Mouse (Mus musculus) erythroid progenitor cell, adult 5-6 weeks (primary cell): ENCODE data around the gene Cenpn. TPM values are rescaled to one million over a fixed set of nuclear protein-coding genes. Genes with fewer than 3 reads are reported as not detected.
A peak's percentile ranks its signal among the peaks of the same experiment; 100 is the strongest.

Experiments used
- ATAC-seq: replicated peaks from 2 replicates; pipeline ENCODE4 v1.8.0; 2016; ENCODE audit warnings: moderate number of reproducible peaks, mild to moderate bottlenecking, moderate TSS enrichment, inconsistent platforms; ENCODE audit not compliant: poor library complexity, low FRiP score, severe bottlenecking
- total RNA-seq, 2 experiments: library from RNA; stranded (forward) in 1 of 2; stranded (reverse) in 1 of 2; fragments of 150-400 nt in 1 of 2; fragments of 186-747, 209-891 nt in 1 of 2; gene quantifications; 2 replicates each; pipeline versions ENCODE4 v1.2.3 to v1.2.4; 2015 to 2017; ENCODE audit warnings: low replicate concordance in 2 of 2

The Cenpn gene
- total RNA-seq (2015; ENCODE audit: low replicate concordance) (72.8 and 106 TPM in 2 replicates), total RNA-seq (2017; ENCODE audit: low replicate concordance) (62.6 and 77.5 TPM in 2 replicates)

DNA sequence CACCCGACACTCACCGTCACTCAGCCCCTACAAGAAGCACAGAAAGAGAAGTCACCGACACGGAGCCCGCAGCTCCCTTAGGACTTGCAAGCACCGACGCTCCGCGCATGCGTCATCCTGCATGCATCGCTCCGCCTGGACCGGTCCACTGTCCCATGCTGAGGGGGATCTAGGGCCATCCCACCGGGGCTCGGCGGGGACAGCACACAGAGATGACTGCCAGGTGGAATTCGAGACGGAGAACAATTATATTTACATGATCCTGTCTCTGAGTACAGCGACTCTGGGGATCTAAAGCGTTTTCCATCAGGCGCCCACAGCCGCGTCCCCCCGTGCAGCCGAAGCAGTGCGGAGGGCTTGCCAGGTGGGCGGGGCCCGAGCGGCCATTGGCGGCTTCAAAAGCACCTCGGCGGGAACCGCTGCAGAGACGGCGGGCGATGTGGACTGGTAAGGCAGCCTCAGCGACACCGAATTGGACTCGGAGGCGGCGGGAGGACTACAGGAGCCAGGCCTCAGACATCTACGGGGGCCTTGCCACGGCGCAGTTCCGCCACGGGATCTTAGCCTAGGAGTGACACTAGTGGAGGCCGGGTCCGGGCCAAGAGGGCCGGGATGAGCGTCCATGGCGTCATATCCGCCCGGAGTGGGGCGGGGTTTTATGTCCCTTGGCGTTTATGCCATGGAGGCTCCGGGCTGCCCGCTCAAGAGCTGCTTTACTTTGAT is at the start of gene Cenpn, which contains the start of gene Cmc2:
TSS of gene Cenpn (plus strand) at position 394 of the 723 bp plus-strand sequence.
TSS of gene Cmc2 (minus strand) at position 119 of the 723 bp plus-strand sequence.
- peak; percentile 92 for ATAC-seq

DNA sequence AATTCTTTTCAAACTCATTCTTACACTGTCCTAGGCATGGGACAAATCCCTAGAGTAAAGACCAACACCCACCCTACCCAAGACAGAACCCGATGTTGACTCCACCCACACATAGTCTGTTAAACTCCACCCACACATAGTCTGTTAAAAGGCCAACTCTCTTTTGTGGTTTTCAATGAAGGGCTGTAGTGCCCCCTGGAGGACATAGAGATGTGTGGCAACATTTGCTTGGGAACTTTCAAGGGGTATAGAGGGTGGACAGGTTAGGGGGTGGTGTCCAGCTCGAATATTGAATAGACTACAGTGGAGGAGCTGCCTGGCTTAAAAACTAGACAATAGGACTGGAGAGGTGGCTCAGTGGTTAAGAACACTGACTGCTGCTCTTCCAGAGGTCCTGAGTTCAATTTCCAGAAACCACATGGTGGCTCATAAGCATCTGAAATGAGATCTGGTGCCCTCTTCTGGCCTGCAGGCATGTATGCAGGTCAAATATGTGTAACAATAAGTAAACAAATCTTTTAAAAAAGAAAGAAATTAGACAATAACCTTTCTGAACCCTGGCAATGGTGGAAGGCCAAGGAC is 48.7 kb upstream of the Cenpn start:
- ATAC-seq: no peak

DNA sequence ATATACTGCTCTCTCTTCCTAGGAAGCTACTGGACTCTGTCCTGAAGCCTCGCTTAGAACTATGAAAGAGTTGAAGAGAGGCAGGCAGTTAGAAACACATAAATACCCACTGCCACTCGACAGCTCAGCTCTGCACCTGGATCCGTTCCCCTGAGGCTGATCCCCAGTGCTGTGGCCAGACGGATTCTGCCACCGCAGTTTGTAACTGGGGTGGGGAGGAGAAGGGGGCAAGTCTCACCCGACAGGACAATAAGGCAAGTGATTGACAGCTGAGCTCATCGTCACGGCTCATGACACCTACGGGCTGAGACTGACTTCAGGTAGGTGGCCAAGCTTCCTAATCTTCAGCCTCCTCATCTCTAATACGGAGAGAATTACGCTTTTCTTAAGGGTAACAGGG is 47.9 kb upstream of the Cenpn start:
- ATAC-seq: no peak

DNA sequence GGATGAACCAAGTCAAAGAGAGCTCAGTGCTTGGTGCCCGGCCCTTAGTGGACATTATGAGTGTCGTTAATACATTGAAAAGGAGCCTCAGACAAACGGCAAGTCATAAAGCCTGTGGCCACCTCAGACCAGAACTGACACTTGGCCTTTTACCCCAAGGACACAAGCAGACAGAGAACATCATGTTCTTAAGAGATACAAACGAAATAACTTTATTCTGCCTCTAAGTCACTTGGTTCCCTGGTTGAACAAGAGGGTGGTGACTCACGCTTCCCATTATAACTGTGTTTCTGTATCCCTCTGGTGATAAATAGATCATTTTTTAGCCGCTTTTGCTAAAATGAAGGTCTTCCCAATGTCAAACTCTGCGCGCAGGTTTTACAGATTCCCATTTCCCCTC is 47.5 kb upstream of the Cenpn start:
- ATAC-seq: no peak

DNA sequence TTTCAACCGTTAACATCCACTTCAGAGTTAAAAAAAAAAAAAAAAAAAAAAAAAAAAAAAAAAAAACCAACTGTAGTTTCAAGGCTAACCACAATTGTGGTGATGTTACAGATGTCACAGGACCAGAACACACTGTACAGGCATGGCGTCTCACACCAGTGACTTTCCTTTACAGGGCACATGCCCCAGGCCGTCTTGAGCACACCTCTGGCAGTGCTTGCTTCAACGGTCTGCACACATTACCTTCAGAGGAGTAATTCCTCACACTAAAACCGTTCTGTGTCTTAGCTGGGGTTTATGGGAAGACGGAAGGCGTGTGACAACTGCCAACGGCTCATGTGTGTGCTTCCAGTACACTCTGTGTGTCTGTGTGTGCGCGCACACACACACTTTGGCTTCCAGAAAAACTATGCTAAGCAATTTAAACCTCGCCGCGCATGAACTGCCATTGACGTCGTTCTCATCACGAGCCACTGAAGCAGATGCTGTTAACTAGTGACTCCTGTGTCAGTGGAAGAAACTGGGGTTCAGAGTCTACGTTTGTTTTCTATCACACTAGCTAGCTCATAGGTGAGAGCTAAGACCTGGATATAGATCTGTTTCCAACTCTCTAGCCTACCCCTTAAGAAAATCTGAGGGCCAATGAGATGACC is 45.6 kb upstream of the Cenpn start:
- no peak for ATAC-seq

DNA sequence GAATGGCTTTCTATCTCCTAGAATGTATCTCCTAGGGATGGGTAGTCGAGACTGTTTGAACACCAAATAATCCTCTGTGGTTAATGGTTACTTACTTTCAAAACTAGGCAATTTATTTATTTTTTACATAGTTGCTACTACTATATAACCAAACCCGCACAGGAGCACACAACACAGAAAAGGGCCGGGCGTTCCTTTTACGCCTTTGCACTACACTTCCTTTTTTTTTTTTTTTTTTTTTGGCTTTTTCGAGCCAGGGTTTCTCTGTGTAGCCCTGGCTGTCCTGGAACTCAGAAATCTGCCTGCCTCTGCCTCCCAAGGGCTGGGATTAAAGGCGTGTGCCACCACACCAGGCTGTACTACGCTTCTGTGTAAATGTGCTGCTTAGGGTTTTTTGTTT is 40.1 kb upstream of the Cenpn start:
- no peak for ATAC-seq

DNA sequence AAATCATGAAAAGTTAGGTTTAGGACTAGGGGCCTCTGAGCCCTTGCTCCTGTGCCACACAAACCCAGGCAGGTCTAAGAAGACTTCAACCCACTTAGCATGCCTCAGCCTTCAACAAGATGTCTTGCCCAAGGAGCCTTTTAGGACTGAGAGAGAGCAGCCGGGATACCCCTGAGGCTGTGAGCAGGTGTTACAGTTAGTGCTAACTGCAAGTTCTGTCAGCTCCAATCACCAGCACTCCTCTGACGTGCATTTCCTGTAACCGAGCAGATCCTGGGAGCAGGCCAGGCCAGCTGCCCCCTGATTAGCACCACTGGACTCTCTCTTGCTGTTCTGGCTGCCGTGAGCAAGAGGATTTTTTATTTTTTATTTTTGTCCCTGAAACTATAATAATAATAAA is 33.7 kb upstream of the Cenpn start:
- ATAC-seq: no peak

DNA sequence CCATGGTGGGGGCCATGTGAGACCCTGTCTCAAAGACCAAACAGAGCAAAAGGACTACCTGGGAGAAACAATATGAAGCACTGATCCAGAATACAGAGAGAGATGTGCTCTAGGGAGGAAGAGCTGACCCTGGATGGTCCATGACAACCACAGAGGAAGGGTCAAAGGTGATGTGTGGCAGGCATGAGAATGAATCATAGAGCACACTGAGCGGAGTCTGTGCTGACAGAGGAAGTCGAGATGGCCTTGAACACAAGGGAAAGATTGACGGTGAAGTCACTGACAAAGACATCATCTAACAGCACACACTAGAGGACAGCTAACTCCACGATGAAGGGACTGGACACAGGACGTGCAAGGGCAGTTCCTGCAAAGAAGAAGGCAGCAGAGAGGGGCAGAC is 30.1 kb upstream of the Cenpn start:
- no peak for ATAC-seq

DNA sequence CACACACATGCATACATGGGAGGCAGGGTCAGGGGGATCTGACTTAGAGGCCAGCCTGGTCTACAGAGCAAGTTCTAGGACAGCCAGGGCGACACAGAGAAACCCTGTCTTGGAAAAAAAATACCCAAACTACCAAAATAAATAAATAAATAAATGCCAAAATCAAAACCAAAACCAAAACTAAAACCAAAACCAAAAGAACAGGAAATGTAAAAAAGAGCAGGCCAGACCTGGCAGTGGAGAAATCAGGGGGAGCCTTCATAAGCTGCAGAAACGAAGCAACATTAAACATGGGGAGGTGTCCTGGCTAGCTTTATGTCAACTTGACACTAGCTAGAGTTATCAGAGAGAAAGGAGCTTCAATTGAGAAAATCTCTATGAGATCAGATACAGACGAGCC is 29.4 kb upstream of the Cenpn start:
- ATAC-seq: no peak

DNA sequence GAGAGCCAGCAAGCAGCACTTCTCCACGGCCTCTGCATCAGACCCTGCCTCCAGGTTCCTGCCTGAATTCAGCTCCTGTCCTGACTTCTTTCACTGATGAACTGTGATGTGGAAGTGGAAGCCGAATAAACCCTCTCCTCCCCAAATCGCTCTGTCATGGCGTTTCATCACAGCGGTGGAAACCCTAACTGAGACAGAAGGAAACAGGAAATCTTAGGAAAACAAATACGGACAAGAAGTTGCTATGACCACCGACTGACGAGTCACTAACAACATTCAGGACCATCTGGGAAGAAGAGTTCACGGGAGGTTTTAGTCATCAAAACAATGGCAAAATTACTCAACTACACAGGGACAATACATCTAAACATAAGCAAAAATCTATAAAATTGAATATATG is 28.9 kb upstream of the Cenpn start:
- ATAC-seq: no peak

DNA sequence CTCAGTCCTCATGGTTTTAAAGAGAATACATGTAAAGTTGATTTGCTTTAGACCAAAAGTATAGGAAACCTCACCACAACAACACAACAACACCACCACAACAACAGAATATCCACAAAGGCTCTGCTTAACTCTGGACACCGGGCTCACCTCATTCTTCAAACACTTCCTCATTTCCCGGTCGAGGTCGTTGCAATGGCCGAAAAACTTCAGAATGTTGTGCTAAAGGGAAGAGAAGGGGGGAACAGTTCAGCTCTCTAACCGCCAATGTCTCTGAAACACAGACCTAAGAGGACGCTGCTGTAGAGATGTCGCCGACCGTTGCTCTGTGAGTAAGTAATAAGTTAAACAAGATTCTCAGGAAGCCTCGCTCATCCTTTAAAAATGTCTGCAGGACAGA is 27.6 kb upstream of the Cenpn start:
- ATAC-seq: no peak

DNA sequence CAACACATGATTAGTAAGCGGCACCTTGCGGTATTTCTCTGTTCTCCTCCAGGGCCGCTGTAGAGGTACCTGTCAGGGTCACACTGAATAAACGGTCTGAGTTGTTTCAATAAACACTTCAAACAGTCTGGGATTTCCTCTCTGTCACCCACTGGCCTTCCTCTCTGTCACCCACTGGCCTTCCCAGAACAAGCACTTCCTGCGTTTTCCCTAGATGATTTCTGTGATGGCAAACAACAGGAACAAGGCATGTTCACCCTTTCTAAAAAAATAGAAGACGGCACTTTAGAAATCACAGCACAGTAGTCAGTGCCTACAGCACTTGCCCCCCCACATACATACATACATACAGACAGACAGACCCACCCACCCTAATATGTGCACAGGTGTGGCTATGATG is 26.0 kb upstream of the Cenpn start:
- no peak for ATAC-seq

DNA sequence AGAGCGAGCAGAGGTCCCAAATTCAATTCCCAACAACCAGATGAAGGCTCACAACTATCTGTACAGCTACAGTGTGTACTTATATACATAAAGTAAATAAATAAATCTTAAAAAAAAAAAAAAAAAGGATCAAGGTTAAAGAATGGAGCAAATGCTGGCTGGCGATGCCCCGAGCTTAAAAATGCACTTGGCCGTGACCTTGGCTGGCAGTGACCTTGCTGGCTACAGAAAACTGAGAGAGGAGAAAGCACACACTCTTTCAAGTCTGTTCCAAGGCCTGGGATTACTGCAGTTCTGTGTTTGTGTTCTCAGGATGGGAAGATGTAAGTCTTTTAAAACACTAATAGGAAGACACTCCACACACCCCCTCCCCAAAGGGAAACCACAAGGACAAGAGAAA is 16.8 kb upstream of the Cenpn start:
- ATAC-seq: no peak

DNA sequence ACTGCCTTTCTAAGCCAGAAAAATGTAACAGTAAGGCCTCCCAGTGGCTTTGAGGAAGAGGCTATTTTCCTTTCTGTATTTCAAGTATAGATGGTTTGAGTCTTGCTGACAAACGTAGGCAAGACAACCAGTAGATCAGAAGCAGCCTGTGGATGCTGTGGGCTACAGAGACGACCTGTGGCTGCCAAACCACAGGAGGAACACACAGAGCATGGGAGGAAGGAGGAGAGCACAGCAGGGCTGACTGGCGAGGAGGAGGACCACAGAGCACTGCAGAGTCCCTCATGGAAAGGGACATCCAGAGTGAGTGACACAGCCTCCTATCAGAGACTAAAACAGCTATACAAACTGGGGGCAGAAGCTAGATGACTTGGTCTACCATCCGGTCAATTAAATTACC is 16.3 kb upstream of the Cenpn start:
- ATAC-seq: no peak

DNA sequence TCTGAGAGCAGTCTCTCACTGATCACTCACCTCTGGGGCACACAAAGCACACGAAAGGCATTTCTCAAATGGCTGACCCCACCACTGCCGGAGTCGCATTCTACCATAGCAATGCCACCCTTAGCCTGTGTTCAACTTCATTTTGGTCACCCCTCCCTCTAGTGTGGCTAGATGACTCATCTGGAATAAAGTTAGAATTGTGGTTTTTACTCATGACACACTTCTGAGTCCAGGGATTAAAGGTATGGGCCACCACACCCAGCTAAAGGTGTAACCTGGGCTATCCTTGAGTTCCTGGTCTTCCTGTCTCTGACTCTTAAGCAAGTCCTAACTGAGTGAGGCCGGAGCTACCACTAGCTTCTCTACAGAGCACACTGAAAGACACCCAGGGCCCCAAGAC is 15.7 kb upstream of the Cenpn start:
- ATAC-seq: no peak

DNA sequence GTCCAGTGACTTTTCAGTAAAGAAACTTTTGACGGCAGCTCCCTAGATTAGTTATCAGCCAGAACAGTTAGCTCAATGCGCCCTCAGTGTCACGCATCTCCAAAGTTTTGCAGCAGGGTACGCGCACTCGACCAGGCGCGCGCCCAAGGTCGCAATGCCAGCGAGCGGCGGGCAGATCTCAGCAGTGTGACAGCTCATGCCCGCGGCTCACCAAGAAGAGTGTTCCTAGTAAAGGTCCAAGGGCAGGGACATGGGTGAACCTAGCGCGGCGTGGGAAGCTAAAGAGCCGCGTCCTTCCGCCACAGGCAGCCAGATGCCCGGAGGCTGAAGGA is 559 bp upstream of the Cenpn start:
- peak; percentile 71 for ATAC-seq

DNA sequence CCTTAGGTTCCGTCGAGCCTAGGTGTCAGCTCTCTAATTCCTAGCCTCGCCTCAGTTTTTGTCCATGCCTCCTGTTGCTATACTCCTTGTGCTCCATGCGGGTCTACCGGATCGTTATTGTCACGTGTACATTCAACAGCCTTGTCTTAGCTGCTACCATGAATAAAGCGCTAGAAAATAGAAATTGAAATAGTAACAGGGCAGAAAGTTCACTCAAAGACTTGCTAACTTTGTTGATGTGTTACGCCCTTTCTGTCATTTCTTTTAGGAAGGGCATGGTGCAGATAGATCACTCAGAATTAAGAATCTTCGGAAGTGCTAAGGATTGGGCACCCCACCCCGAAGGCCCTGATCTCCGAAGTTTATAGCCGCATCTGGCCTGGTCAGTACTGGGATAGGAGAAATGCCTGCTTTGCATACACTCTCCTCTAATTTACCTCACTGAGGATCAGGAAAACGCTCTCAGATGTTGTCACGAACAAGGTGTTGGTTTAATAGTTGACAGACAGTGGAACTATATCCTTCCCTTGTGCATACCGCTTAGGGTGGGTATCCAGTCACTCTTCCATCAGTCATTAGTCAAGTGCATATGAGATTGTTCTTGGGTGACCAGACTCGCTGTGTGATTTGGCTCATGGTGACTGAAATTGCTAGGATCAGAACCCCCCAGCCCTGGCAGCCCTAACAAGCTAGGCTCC is 679 bp downstream of the Cenpn start:
- ATAC-seq: no peak

DNA sequence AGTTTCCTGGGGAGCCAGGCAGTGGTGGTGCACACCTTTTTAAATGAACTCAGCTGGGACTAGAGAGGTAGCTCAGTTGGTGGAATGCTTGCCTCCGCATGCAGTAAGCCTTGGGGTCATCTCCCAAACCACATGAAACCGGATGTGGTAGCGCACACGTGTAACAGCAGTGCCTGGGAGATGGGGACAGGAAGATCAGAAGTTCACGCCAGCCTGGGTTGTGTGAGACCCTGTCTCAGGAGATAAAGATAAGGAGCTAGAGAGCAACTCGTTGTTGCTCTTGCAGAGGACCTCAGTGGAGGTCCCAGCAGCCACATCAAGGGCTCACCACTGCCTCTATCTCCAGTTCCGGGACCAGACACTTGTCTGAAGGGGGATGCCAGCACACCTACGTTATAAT is 2.0 kb downstream of the Cenpn start:
- no peak for ATAC-seq

DNA sequence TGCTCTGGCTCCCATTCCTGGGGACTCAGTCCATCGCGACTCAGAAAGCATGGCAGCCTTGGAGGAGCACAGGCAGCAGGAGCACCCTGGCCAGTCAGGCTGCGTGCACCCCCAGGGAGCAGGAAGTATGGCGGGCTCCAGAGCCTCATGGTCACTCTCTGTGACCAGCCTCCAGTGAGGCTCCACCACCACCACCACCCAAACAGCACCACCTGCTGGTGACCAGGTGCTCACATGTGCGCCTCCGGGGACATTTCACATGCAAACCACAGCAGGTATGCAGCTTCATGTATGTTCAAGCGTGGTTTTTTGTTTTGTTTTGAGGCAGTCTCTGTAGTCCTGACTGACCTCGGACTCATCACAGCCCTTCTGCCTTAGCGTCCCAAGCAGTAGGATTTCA is 6.3 kb downstream of the Cenpn start:
- ATAC-seq: peak; percentile 81

DNA sequence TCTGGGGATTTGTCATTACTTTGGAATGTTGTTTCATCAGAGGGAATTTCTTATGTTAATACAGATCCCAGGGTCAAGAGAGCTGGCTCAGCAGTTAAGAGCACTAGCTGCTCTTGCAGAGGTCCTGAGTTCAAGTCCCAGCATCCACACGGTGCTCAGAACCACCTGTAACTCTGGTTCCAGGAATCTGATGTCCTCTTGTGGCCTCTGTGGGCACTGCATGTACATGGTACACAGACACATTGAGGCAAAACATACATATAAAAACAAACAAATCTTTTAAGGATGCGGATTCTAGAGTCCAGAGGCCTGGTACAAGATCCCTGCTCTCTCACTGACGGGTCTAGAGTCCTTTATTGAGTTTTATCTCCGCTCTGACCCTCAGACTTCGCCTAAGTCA is 7.1 kb downstream of the Cenpn start:
- no peak for ATAC-seq

DNA sequence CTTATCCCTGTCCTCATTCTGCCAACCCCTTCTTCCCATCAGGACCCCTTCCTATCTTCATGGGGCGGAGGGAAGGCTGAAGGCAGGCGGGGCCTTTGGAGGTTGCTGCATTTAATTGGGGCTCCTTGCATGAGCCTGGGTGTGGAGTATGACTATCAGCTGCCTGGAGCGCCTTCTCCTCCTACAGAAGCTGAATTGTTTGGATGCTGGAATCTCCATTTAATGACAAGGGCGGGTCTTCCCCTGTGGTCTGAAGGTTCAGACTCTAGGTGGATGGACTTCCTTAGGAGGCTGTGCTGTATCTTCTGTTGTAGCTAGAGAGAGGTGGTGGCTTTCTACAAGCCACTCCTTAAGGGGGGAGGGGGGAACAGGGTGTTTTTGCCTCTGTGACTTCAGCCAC is 13.4 kb downstream of the Cenpn start:
- ATAC-seq: no peak
